Mouse (Mus musculus): ENCODE data around the gene Nsun3. TPM values are rescaled to one million over a fixed set of nuclear protein-coding genes. Genes with fewer than 3 reads are reported as not detected.
"Not testable (repeated sequence)": the region's sequence is repeated elsewhere in the genome, so short reads cannot be mapped to it uniquely, and the experiment has no call there.

Gene Nsun3
- total and polyA plus RNA-seq, 2 experiments from 2014 or later = 10.8 to 27.4 TPM

GRCm38 (mm10) chr16:62755307-62755706 is 31.3 kb downstream of the Nsun3 start:
- no peak overlapping the region for H3K4me2 ChIP-seq (ENCODE audit: low read depth)
- DNase-seq (no peak), ATAC-seq (no peak)
- H3K36me3 ChIP-seq (ENCODE audit: insufficient read depth) = 0 out of 2 replicates have a peak, but pooled peaks cover 4% of the 10 kb centered on the region
- no peak overlapping the region for H3K27ac ChIP-seq (ENCODE audit: low read depth, low read length)
- WGBS = 93% methylated on average over 6 of the region's 6 CpGs
- H3K27me3 ChIP-seq (ENCODE audit: insufficient read depth, low read length) = no peaks in the 10 kb centered on the region
- TF ChIP-seq CTCF (IDR thresholded peaks at IDR 0.05; ENCODE audit: low read depth) = no peak
- no peak overlapping the region for H3K4me3 ChIP-seq (ENCODE audit: low read depth, low read length)
- no peaks in the 10 kb centered on the region for H3K9me3 ChIP-seq (ENCODE audit: low read length)
- H3K9ac ChIP-seq = no peak overlapping the region
- no peaks in the 10 kb centered on the region for H3K4me1 ChIP-seq (ENCODE audit: insufficient read depth)

DNA sequence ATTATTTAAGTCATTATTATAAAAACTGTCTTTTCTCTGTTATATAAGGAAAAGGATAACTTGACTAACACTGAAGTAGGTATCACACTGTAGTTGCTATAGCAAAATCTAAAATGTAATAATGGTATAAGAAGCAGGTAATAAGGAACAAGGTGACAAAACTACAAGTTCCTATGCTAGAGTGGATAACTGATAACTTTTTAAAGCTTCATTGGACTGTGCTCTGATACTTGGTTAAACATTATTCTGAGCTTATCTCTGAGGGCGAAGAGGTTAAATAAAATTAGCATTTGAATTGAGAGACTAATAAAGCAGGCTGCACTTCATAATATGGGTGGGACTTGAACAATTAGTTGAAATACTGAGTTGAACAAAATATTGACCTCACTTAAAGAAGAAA is 33.0 kb downstream of the Nsun3 start:
- Histone ChIP-seq H3K9me3 (ENCODE audit: low read length) (no peaks in the 10 kb centered on the region), H3K27me3 (ENCODE audit: insufficient read depth, low read length) (no peaks in the 10 kb centered on the region), H3K9ac (no peak overlapping the region), H3K4me2 (ENCODE audit: low read depth) (no peak overlapping the region), H3K36me3 (ENCODE audit: insufficient read depth) (0 out of 2 replicates have a peak, but pooled peaks cover 4% of the 10 kb centered on the region), H3K4me1 (ENCODE audit: insufficient read depth) (no peaks in the 10 kb centered on the region), H3K27ac (ENCODE audit: low read depth, low read length) (no peak overlapping the region), H3K4me3 (ENCODE audit: low read depth, low read length) (no peak overlapping the region)
- TF ChIP-seq CTCF (IDR thresholded peaks at IDR 0.05; ENCODE audit: low read depth) = no peak
- DNase-seq (no peak), ATAC-seq (no peak)
- WGBS = 75% methylated on average over 1 of the region's 1 CpGs

DNA sequence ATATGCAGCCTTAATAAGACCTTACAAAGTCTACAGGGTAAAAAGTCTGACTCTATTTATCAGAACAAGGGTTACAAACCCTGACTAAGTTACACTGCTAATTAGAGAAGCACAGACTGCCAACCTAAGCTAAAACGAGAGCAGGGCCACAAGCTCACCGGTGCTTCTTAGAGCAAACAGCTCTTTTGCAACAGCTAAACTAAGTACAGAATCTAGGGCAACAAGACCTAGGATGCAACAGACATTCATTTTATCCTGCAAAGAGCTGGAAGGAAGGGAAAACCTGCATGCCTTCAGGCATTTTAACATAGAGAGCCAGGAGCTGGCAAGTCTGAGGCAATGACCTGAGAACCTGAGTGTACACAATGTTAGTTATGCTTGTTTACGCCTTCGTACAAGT is 33.5 kb downstream of the Nsun3 start:
- Histone ChIP-seq H3K27ac (ENCODE audit: low read depth, low read length) (no peak overlapping the region), H3K9me3 (ENCODE audit: low read length) (no peaks in the 10 kb centered on the region), H3K4me3 (ENCODE audit: low read depth, low read length) (no peak overlapping the region), H3K4me2 (ENCODE audit: low read depth) (no peak overlapping the region), H3K4me1 (ENCODE audit: insufficient read depth) (no peaks in the 10 kb centered on the region), H3K27me3 (ENCODE audit: insufficient read depth, low read length) (no peaks in the 10 kb centered on the region), H3K9ac (no peak overlapping the region), H3K36me3 (ENCODE audit: insufficient read depth) (0 out of 2 replicates have a peak, but pooled peaks cover 4% of the 10 kb centered on the region)
- WGBS = 70% methylated on average over 4 of the region's 4 CpGs
- ATAC-seq (no peak), DNase-seq (no peak)
- TF ChIP-seq CTCF (IDR thresholded peaks at IDR 0.05; ENCODE audit: low read depth) = no peak

DNA sequence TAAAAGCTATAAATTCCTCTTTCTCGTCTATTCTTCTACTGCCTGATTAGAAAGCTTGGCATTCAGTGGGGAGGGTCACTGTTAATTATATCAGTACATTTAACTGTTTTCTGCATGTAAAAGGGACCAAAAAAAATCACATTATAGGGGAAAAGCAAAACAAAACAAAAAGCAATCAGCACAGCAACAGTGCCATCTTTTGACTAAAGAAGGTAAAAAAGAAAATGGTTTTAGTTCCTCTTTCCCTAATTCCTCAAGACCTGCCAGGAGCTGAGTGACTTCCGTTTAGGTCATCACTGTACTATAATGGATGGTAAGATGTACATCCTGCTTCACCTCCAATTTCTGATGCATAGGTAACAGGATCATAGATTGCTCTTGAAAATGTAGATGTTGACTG is 40.7 kb downstream of the Nsun3 start:
- no peak overlapping the region for H3K27ac ChIP-seq (ENCODE audit: low read depth, low read length)
- DNase-seq (peak; percentile 72), ATAC-seq (no peak)
- H3K4me1 ChIP-seq (ENCODE audit: insufficient read depth) = no peaks in the 10 kb centered on the region
- H3K4me3 ChIP-seq (ENCODE audit: low read depth, low read length) = no peak overlapping the region
- no peaks in the 10 kb centered on the region for H3K36me3 ChIP-seq (ENCODE audit: insufficient read depth)
- no peak overlapping the region for H3K4me2 ChIP-seq (ENCODE audit: low read depth)
- no peak overlapping the region for H3K9ac ChIP-seq
- peak; percentile 65 for TF ChIP-seq CTCF (IDR thresholded peaks at IDR 0.05; ENCODE audit: low read depth)
- WGBS = 42% methylated on average over 2 of the region's 2 CpGs
- H3K9me3 ChIP-seq (ENCODE audit: low read length) = no peaks in the 10 kb centered on the region
- H3K27me3 ChIP-seq (ENCODE audit: insufficient read depth, low read length) = no peaks in the 10 kb centered on the region

DNA sequence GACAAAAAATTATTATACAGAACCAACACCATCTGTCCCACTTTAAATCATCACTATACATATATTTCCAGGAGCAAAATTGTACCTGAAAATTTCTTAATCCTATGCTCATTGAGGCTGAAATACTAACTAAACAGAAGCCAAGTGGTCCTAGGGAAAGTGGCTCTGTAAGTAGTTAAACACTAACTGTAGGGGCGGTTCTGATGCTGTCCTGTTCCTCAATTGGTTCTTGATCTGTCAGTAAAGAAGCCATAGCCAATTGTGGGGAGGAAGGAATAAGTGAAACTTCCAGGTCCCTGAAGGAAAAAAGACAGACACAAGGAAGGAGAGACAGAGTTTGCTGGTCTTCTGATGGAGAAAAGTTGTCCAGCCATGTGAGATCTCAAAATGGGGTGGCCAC is 52.3 kb downstream of the Nsun3 start:
- 96% methylated on average over 1 of the region's 1 CpGs for WGBS
- ATAC-seq = no peak
- no peaks in the 10 kb centered on the region for H3K4me1 ChIP-seq (ENCODE audit: insufficient read depth)

DNA sequence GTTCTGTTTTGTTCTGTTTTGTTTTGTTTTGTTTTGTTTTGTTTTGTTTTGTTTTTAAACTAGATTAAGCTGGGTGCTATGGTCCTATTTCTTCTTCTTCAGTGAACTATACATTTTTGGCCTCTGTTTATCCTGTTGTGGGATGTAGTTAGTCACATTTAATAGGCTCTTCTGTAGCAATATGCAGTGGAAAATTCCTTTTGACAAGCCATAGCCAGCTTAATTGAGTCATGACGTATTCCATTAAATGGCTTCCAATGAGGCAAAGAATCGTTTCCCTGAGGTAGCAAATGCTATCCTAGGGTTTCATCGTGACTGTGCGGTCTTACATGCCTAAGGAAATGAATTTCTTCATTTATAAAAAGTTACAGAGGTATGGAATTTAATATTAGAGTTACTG is 56.3 kb downstream of the Nsun3 start:
- Histone ChIP-seq H3K36me3 (ENCODE audit: insufficient read depth) (peaks cover 4% of the 10 kb centered on the region; the same call in 1 of the 2 replicates), H3K4me2 (ENCODE audit: low read depth) (no peak overlapping the region), H3K9me3 (ENCODE audit: low read length) (no peaks in the 10 kb centered on the region), H3K27me3 (ENCODE audit: insufficient read depth, low read length) (no peaks in the 10 kb centered on the region), H3K27ac (ENCODE audit: low read depth, low read length) (no peak overlapping the region), H3K4me3 (ENCODE audit: low read depth, low read length) (no peak overlapping the region), H3K9ac (no peak overlapping the region), H3K4me1 (ENCODE audit: insufficient read depth) (no peaks in the 10 kb centered on the region)
- TF ChIP-seq CTCF (IDR thresholded peaks at IDR 0.05; ENCODE audit: low read depth) = no peak
- no peak for ATAC-seq
- 83% methylated on average over 4 of the region's 4 CpGs for WGBS
- DNase-seq = no peak

More for the DNA sequence above, 52.3 kb downstream of the Nsun3 start:
- H3K9me3 ChIP-seq (ENCODE audit: low read length) = no peaks in the 10 kb centered on the region
- TF ChIP-seq CTCF (IDR thresholded peaks at IDR 0.05; ENCODE audit: low read depth) = no peak
- no peak overlapping the region for H3K4me3 ChIP-seq (ENCODE audit: low read depth, low read length)
- peaks cover 4% of the 10 kb centered on the region; the same call in 1 of the 2 replicates for H3K36me3 ChIP-seq (ENCODE audit: insufficient read depth)
- no peaks in the 10 kb centered on the region for H3K27me3 ChIP-seq (ENCODE audit: insufficient read depth, low read length)
- H3K4me2 ChIP-seq (ENCODE audit: low read depth) = no peak overlapping the region
- H3K9ac ChIP-seq = no peak overlapping the region
- no peak overlapping the region for H3K27ac ChIP-seq (ENCODE audit: low read depth, low read length)
- DNase-seq = no peak

DNA sequence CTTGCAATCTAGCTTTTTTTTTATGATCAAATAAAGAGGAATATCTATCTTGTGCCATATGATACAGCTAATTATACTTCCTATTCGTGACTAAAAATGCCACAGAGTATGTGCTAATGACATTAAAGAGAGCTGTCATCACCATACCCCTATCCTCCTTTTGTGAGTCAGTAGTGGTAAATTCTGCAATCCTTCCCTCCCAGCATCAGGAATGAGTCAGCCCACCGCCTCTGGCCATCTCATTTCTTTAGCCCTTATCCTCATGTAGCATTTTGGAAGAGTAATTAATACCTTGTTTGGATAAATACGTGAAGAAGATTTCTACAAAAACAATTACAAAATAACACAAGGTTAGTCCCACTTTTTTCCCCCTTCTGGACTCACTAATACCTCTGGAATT is 56.8 kb downstream of the Nsun3 start:
- Histone ChIP-seq H3K36me3 (ENCODE audit: insufficient read depth) (peaks cover 2% of the 10 kb centered on the region; the same call in 1 of the 2 replicates), H3K4me2 (ENCODE audit: low read depth) (no peak overlapping the region), H3K27ac (ENCODE audit: low read depth, low read length) (no peak overlapping the region), H3K27me3 (ENCODE audit: insufficient read depth, low read length) (no peaks in the 10 kb centered on the region), H3K4me3 (ENCODE audit: low read depth, low read length) (no peak overlapping the region), H3K4me1 (ENCODE audit: insufficient read depth) (no peaks in the 10 kb centered on the region), H3K9ac (no peak overlapping the region), H3K9me3 (ENCODE audit: low read length) (no peaks in the 10 kb centered on the region)
- ATAC-seq (no peak), DNase-seq (no peak)
- 84% methylated on average over 3 of the region's 3 CpGs for WGBS
- no peak for TF ChIP-seq CTCF (IDR thresholded peaks at IDR 0.05; ENCODE audit: low read depth)

DNA sequence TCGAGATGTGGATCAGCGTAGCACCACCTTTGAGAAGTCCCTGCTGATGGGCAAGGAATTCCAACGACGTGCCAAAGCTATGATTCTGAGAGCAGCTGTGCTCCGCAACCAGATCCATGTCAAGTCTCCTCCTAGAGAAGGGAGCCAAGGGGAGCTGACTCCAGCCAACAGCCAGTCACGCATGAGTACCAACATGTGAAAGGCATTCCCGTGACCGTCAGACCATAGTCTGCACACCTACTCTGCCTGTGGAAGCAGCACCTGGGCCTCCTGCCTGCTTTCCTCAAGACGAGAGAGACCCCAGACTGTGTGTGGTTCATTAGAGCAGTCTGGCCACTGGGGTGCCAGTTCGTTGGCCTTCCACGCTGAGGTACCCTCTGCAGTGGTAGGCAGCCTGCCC is 68.4 kb downstream of the Nsun3 start:
- ATAC-seq; H3K36me3 ChIP-seq (ENCODE audit: insufficient read depth); H3K27me3 ChIP-seq (ENCODE audit: insufficient read depth, low read length); H3K9ac ChIP-seq; H3K9me3 ChIP-seq (ENCODE audit: low read length); H3K4me2 ChIP-seq (ENCODE audit: low read depth); DNase-seq; H3K27ac ChIP-seq (ENCODE audit: low read depth, low read length); H3K4me3 ChIP-seq (ENCODE audit: low read depth, low read length); H3K4me1 ChIP-seq (ENCODE audit: insufficient read depth): not testable (repeated sequence)
- WGBS = 89% methylated on average over 8 of the region's 11 CpGs
